Mouse (Mus musculus) hindbrain, embryonic 15.5 days (tissue): ENCODE results near the gene Aaas. TPM values are rescaled to one million over a fixed set of nuclear protein-coding genes. Genes with fewer than 3 reads are reported as not detected.
"Not testable (repeated sequence)": the region's sequence is repeated elsewhere in the genome, so short reads cannot be mapped to it uniquely, and the experiment has no call there.

Experiments
- ATAC-seq: fragments of 200-750 bp; cut with Nextera tagmentation; 2 replicates; pipeline ENCODE4 v1.8.0; 2017; ENCODE audit warnings: low read depth, moderate number of reproducible peaks, moderate TSS enrichment; ENCODE audit not compliant: low FRiP score
- H3K27ac ChIP-seq: fragments of 300-500 bp; sonication (generic); replicated peaks from 2 replicates; pipeline ENCODE4 v1.5.1; 2015; ENCODE audit warnings: mild to moderate bottlenecking, inconsistent platforms
- H3K27me3 ChIP-seq: fragments of 300-500 bp; sonication (generic); 2 replicates; pipeline ENCODE4 v1.6.1; 2015; ENCODE audit warnings: control low read depth, inconsistent platforms
- H3K36me3 ChIP-seq: fragments of 300-500 bp; sonication (generic); 2 replicates; pipeline ENCODE4 v1.6.1; 2015; ENCODE audit warnings: control low read depth, inconsistent platforms
- H3K4me1 ChIP-seq: fragments of 300-500 bp; sonication (generic); replicated peaks from 2 replicates; pipeline ENCODE4 v1.6.1; 2015; ENCODE audit warnings: control low read depth, inconsistent platforms
- H3K4me2 ChIP-seq: fragments of 300-500 bp; sonication (generic); 2 replicates; pipeline ENCODE4 v1.6.1; 2015; ENCODE audit warnings: moderate library complexity, mild to moderate bottlenecking, inconsistent platforms
- H3K4me3 ChIP-seq: fragments of 300-500 bp; sonication (generic); 2 replicates; pipeline ENCODE4 v1.5.1; 2015; ENCODE audit warnings: mild to moderate bottlenecking, inconsistent platforms
- H3K9ac ChIP-seq: fragments of 300-500 bp; sonication (generic); 2 replicates; pipeline ENCODE4 v1.6.1; 2015; ENCODE audit warnings: inconsistent platforms
- H3K9me3 ChIP-seq: fragments of 300-500 bp; sonication (generic); 2 replicates; pipeline ENCODE4 v1.6.1; 2016; ENCODE audit warnings: control low read depth, inconsistent platforms
- WGBS: fragments of 180-500 bp; shearing (Covaris S2); methylation state at CpG from one replicate; pipeline ENCODE4 v1.1.7; 2015; 5-methylcytosine and 5-hydroxymethylcytosine counted together
- polyA plus RNA-seq: library from polyadenylated mRNA; unstranded; fragments of >200 nt; fragmentation: Nextera tagmentation; extraction: Ambion mirVana; gene quantifications from 2 replicates; pipeline ENCODE4 v1.2.1, GENCODE M21; 2015

Gene Aaas
- polyA plus RNA-seq, 1 experiment from 2014 or later: 37.9 TPM

DNA sequence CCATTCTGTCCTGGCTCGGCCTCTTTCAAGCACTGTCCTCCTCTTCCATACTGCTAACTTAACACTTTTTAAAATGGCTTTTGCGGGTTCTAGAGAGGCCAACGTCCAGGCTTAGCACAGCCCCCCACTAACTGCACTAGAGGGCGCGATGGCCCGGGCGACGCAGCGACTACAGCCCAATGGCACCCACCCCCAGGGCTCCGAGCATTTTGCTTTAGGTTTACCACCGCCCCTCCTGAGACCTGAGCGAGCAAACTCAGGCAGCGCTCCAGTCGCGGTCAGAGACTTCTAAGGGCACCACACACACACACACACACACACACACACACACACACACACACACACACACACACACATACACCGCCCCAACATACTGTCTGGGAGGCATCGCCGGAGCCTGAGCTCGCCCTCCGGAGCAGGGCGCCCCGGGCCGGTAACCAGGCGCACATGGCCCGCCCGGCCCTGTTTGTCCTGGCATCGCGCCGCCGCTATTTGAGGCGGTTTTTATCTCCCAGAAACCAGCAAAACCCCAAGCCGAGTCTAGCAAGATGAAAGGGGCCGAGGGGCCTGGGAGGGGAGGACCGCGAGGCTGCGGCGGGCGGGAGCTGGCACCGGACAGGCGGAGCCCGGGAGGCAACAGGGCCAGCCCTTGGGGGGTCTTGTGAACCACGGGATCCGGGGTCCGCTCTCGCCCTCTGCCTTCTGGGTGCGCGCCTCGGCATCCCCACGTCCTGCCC, 4.7 kb upstream of the Aaas start:
- WGBS: under 1% methylated on average over 48 of the region's 49 CpGs
- Histone ChIP-seq H3K9ac (peak overlapping the region; percentile 51), H3K4me3 (peak overlapping the region; percentile 43), H3K9me3 (no peaks in the 10 kb centered on the region), H3K4me2 (peak overlapping the region; percentile 97), H3K27ac (peak overlapping the region; percentile 64), H3K36me3 (no peaks in the 10 kb centered on the region), H3K27me3 (peaks cover 32% of the 10 kb centered on the region), H3K4me1 (peaks cover 31% of the 10 kb centered on the region)
- ATAC-seq: peak; percentile 65; the same call in 1 of the 2 replicates

- no peak overlapping the region for H3K4me3 ChIP-seq
- no peaks in the 10 kb centered on the region for H3K36me3 ChIP-seq
- peaks cover 26% of the 10 kb centered on the region for H3K27me3 ChIP-seq
- H3K9ac ChIP-seq: no peak overlapping the region
- peaks cover 42% of the 10 kb centered on the region for H3K4me1 ChIP-seq
- H3K27ac ChIP-seq: no peak overlapping the region
- WGBS: 90% methylated on average over 2 of the region's 2 CpGs
- no peak for ATAC-seq
- no peak overlapping the region for H3K4me2 ChIP-seq
- H3K9me3 ChIP-seq: no peaks in the 10 kb centered on the region
Measured at GRCm38 (mm10) chr15:102353986-102354385, 3.4 kb upstream of the Aaas start.

- no peak for ATAC-seq
- peaks cover 8% of the 10 kb centered on the region for H3K27me3 ChIP-seq
- H3K36me3 ChIP-seq: 0 out of 2 replicates have a peak, but pooled peaks cover under 1% of the 10 kb centered on the region
- no peak overlapping the region for H3K4me3 ChIP-seq
- H3K4me1 ChIP-seq: peaks cover 31% of the 10 kb centered on the region
- H3K4me2 ChIP-seq: no peak overlapping the region
- WGBS: 63% methylated on average over 2 of the region's 2 CpGs
- no peaks in the 10 kb centered on the region for H3K9me3 ChIP-seq
- no peak overlapping the region for H3K9ac ChIP-seq
- H3K27ac ChIP-seq: no peak overlapping the region
Measured at GRCm38 (mm10) chr15:102352177-102352576, 1.6 kb upstream of the Aaas start.

DNA sequence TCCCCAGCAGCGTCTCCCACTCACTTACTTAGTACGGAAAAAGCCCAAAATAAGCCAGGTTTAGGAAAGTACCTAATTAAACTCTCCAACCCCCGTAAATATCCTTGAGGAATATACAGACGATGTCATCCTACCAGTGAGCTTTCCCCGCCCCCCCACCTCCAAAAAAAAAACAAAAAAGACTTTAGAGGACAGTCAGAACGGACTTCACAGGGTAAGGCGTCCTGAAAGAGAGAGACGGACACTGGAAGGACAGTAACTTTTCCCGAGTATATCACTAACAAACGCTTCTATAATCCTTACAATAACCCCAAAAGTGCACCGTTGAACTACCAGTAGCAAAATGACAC, 346 bp upstream of the Aaas start:
- Histone ChIP-seq H3K4me1 (peaks cover 29% of the 10 kb centered on the region), H3K9me3 (no peaks in the 10 kb centered on the region), H3K4me3 (peak overlapping the region; percentile 86), H3K36me3 (0 out of 2 replicates have a peak, but pooled peaks cover 7% of the 10 kb centered on the region), H3K27me3 (no peaks in the 10 kb centered on the region), H3K27ac (0 out of 2 replicates have a peak overlapping the region, but pooled peaks have one; percentile 50), H3K4me2 (peak overlapping the region; percentile 88), H3K9ac (peak overlapping the region; percentile 79; the same call in 1 of the 2 replicates)
- no peak for ATAC-seq
- WGBS: 8% methylated on average over 11 of the region's 11 CpGs

- Histone ChIP-seq H3K4me1 (peaks cover 16% of the 10 kb centered on the region), H3K4me3 (no peak overlapping the region), H3K36me3 (0 out of 2 replicates have a peak, but pooled peaks cover 17% of the 10 kb centered on the region), H3K9me3 (no peaks in the 10 kb centered on the region), H3K27me3 (no peaks in the 10 kb centered on the region), H3K27ac (no peak overlapping the region), H3K4me2 (no peak overlapping the region), H3K9ac (no peak overlapping the region)
- no peak for ATAC-seq
- 73% methylated on average over 4 of the region's 4 CpGs for WGBS
Measured at GRCm38 (mm10) chr15:102346444-102346843, 4.1 kb downstream of the Aaas start.

GRCm38 (mm10) chr15:102344490-102344889, 6.1 kb downstream of the Aaas start:
- H3K9me3 ChIP-seq: no peaks in the 10 kb centered on the region
- H3K4me2 ChIP-seq: no peak overlapping the region
- H3K27ac ChIP-seq: no peak overlapping the region
- peaks cover 3% of the 10 kb centered on the region for H3K4me1 ChIP-seq
- 93% methylated on average over 3 of the region's 3 CpGs for WGBS
- ATAC-seq: no peak
- no peak overlapping the region for H3K4me3 ChIP-seq
- peaks cover 19% of the 10 kb centered on the region; the same call in 1 of the 2 replicates for H3K36me3 ChIP-seq
- H3K27me3 ChIP-seq: no peaks in the 10 kb centered on the region
- H3K9ac ChIP-seq: no peak overlapping the region

DNA sequence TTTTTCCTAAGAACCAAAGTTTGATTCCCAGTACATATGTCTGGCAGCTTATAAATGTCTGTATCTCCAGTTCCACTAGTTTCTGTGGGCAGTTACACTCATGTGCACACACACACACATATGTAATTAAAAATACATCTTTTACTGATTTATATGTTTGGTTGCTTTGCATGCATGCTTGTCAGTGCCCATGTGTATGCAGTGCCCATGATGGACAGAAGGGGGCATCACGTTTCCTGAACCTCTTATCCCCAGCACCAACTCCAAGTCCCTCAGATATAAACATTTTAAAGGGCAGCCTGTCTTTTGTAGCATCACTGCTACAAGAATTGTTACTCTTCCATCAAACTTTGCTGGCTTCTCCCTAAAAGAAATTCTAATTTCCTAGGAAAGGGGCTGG, 9.0 kb downstream of the Aaas start:
- no peak for ATAC-seq
- H3K4me2 ChIP-seq: no peak overlapping the region
- 10% methylated on average over 1 of the region's 1 CpGs for WGBS
- no peak overlapping the region for H3K27ac ChIP-seq
- no peak overlapping the region for H3K4me3 ChIP-seq
- H3K4me1 ChIP-seq: no peaks in the 10 kb centered on the region
- no peak overlapping the region for H3K9ac ChIP-seq
- peaks cover 41% of the 10 kb centered on the region for H3K36me3 ChIP-seq
- no peaks in the 10 kb centered on the region for H3K9me3 ChIP-seq
- no peaks in the 10 kb centered on the region for H3K27me3 ChIP-seq

- no peak overlapping the region for H3K9ac ChIP-seq
Measured at GRCm38 (mm10) chr15:102339612-102340011, 11.0 kb downstream of the Aaas start.

GRCm38 (mm10) chr15:102336946-102337345, 13.6 kb downstream of the Aaas start:
- Histone ChIP-seq H3K27ac (no peak overlapping the region), H3K9me3 (no peaks in the 10 kb centered on the region), H3K9ac (no peak overlapping the region), H3K27me3 (no peaks in the 10 kb centered on the region), H3K4me1 (peaks cover 16% of the 10 kb centered on the region), H3K4me2 (no peak overlapping the region), H3K4me3 (no peak overlapping the region), H3K36me3 (peaks cover 55% of the 10 kb centered on the region)
- 91% methylated on average over 4 of the region's 4 CpGs for WGBS
- no peak for ATAC-seq

More at GRCm38 (mm10) chr15:102339612-102340011, 11.0 kb downstream of the Aaas start:
- no peak overlapping the region for H3K27ac ChIP-seq
- no peaks in the 10 kb centered on the region for H3K9me3 ChIP-seq
- no peaks in the 10 kb centered on the region for H3K4me1 ChIP-seq
- no peak for ATAC-seq
- H3K36me3 ChIP-seq: peaks cover 44% of the 10 kb centered on the region
- H3K4me2 ChIP-seq: no peak overlapping the region
- H3K27me3 ChIP-seq: no peaks in the 10 kb centered on the region
- H3K4me3 ChIP-seq: no peak overlapping the region
- WGBS: 78% methylated on average over 5 of the region's 5 CpGs

DNA sequence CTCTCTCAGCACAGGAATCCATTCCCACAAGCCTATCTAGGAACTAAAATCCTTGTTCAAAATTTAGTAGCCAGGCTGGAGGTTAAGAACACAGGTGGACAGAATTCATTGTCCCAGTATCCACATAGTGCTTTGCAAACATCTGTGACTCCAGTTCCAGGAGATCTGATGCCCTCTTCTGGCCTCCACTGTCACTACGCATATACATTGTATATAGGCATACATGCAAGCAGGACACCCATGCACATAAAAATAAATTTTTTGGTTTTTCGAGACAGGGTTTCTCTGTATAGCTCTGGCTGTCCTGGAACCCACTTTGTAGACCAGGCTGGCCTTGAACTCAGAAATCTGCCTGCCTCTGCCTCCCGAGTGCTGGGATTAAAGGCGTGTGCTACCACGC, 14.6 kb downstream of the Aaas start:
- ATAC-seq, H3K27me3 ChIP-seq, H3K4me2 ChIP-seq, H3K27ac ChIP-seq, H3K9me3 ChIP-seq, H3K9ac ChIP-seq, H3K4me3 ChIP-seq: not testable (repeated sequence)
- peaks cover 55% of the 10 kb centered on the region for H3K36me3 ChIP-seq
- 95% methylated on average over 5 of the region's 5 CpGs for WGBS
- H3K4me1 ChIP-seq: peaks cover 20% of the 10 kb centered on the region

- Histone ChIP-seq H3K9ac (no peak overlapping the region), H3K4me2 (no peak overlapping the region), H3K4me3 (no peak overlapping the region), H3K36me3 (peaks cover 57% of the 10 kb centered on the region), H3K27ac (no peak overlapping the region), H3K4me1 (peaks cover 20% of the 10 kb centered on the region), H3K9me3 (no peaks in the 10 kb centered on the region), H3K27me3 (no peaks in the 10 kb centered on the region)
- ATAC-seq: no peak
- 91% methylated on average over 8 of the region's 8 CpGs for WGBS
Measured at GRCm38 (mm10) chr15:102335254-102335653, 15.3 kb downstream of the Aaas start.

DNA sequence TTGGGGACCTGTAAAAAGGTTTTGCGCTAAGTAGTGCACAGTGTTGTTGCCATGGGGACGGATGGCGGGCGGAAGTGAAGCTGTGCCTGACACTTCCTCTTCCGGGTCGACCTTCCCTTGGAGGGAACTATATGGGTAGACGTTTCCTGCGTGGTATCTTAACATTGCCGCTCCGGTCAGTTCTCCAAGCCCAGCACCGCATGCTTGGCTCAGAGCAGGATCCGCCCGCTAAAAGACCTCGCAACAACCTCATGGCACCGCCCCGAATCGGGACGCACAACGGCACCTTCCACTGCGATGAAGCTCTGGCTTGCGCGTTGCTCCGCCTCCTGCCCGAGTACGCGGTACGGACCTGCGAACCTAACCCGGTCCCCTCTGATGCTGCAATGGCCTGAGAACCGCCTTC, 19.0 kb downstream of the Aaas start, which contains the start of gene Myg1:
Gene Myg1 (plus strand): TSS at position 100 of the 406 bp plus-strand sequence.
- peak within 1 kb of the TSS; percentile 70 for H3K4me2 ChIP-seq
- WGBS: under 1% methylated on average over 30 of the region's 30 CpGs
- peak; percentile 95 for ATAC-seq
- H3K4me3 ChIP-seq: peak within 1 kb of the TSS; percentile 66
- peaks cover 49% of the 10 kb centered on the region for H3K36me3 ChIP-seq
- H3K27ac ChIP-seq: peak within 1 kb of the TSS; percentile 73
- H3K9ac ChIP-seq: peak within 1 kb of the TSS; percentile 59
- no peaks in the 10 kb centered on the region for H3K9me3 ChIP-seq
- H3K4me1 ChIP-seq: peaks cover 32% of the 10 kb centered on the region
- H3K27me3 ChIP-seq: no peaks in the 10 kb centered on the region
